Mouse (Mus musculus) MEL (cell line): ENCODE results near the gene Anln. TPM values are rescaled to one million over a fixed set of nuclear protein-coding genes. Genes with fewer than 3 reads are reported as not detected.

Experiments used
- DNase-seq: peaks from one replicate; pipeline ENCODE4 v3.0.0; 2011; ENCODE audit warnings: low read depth, low spot score
- H3K27ac ChIP-seq: 2 replicates; pipeline ENCODE4 v1.5.1; 2012; ENCODE audit warnings: low read depth, mild to moderate bottlenecking, control low read depth, low read length, moderate library complexity; ENCODE audit not compliant: control insufficient read depth
- H3K27me3 ChIP-seq, 2 experiments: fragments of 150-350 bp in 1 of 2; sonication (generic) in 1 of 2; 2 replicates each; pipeline ENCODE4 v1.6.1; 2012; ENCODE audit warnings: low read length in 2 of 2, mild to moderate bottlenecking in 2 of 2, improper control_type of control experiment in 1 of 2, moderate library complexity in 1 of 2; ENCODE audit not compliant: insufficient read depth in 2 of 2, control insufficient read depth in 1 of 2
- H3K36me3 ChIP-seq, 2 experiments: 2 replicates each; pipeline ENCODE4 v1.6.1; 2012 to 2014; ENCODE audit warnings: low read length in 2 of 2, improper control_type of control experiment in 1 of 2, inconsistent platforms in 1 of 2, mild to moderate bottlenecking in 1 of 2; ENCODE audit not compliant: insufficient read depth in 2 of 2, control insufficient read depth in 1 of 2
- H3K4me1 ChIP-seq, 2 experiments: fragments of 150-350 bp in 1 of 2; sonication (generic) in 1 of 2; 2 replicates each; pipeline ENCODE4 v1.6.1; 2012; ENCODE audit warnings: low read length in 2 of 2, improper control_type of control experiment in 1 of 2, mild to moderate bottlenecking in 1 of 2; ENCODE audit not compliant: insufficient read depth in 2 of 2, control insufficient read depth in 1 of 2
- H3K4me3 ChIP-seq, 2 experiments: fragments of 150-350 bp in 1 of 2; sonication (generic) in 1 of 2; 2 replicates each; pipeline ENCODE4 v1.5.1; 2012; ENCODE audit warnings: low read depth in 2 of 2, low read length in 2 of 2, mild to moderate bottlenecking in 2 of 2, moderate library complexity in 2 of 2, control low read depth in 1 of 2, improper control_type of control experiment in 1 of 2; ENCODE audit not compliant: control insufficient read depth in 1 of 2, insufficient read depth in 1 of 2
- H3K79me2 ChIP-seq: 2 replicates; pipeline ENCODE4 v1.6.1; 2012; ENCODE audit warnings: mild to moderate bottlenecking, low read length, moderate library complexity; ENCODE audit not compliant: control insufficient read depth, poor library complexity, insufficient read depth
- H3K9ac ChIP-seq: 2 replicates; pipeline ENCODE4 v1.6.1; 2012; ENCODE audit warnings: low read depth, mild to moderate bottlenecking, control low read depth, low read length, moderate library complexity; ENCODE audit not compliant: control insufficient read depth, poor library complexity, severe bottlenecking
- H3K9me3 ChIP-seq: fragments of 150-350 bp; sonication (generic); replicated peaks from 2 replicates; pipeline ENCODE4 v1.6.1; 2012; ENCODE audit warnings: mild to moderate bottlenecking, low read length, improper control_type of control experiment, moderate library complexity; ENCODE audit not compliant: insufficient read depth
- BHLHE40 ChIP-seq: IDR thresholded peaks from 2 replicates; pipeline ENCODE4 v1.6.1; 2012; ENCODE audit warnings: low read depth, mild to moderate bottlenecking, inconsistent platforms, low read length, improper control_type of control experiment, borderline replicate concordance
- CHD1 ChIP-seq: IDR thresholded peaks from 2 replicates; pipeline ENCODE4 v1.6.1; 2012; ENCODE audit warnings: low read depth, mild to moderate bottlenecking, inconsistent platforms, low read length, improper control_type of control experiment
- CTCF ChIP-seq, 3 experiments: IDR thresholded peaks in 2 of 3; conservative IDR thresholded peaks in 1 of 3; 2 replicates each; pipeline ENCODE4 v1.5.1; 2011 to 2012; ENCODE audit warnings: low read length in 3 of 3, low read depth in 2 of 3, mild to moderate bottlenecking in 2 of 3, improper control_type of control experiment in 1 of 3, inconsistent platforms in 1 of 3, mixed read lengths in 1 of 3, moderate library complexity in 1 of 3; ENCODE audit not compliant: control insufficient read depth in 1 of 3, insufficient read depth in 1 of 3, poor library complexity in 1 of 3, severe bottlenecking in 1 of 3
- E2F4 ChIP-seq: IDR thresholded peaks from 2 replicates; pipeline ENCODE4 v1.6.1; 2011; ENCODE audit warnings: low read depth, low read length, improper control_type of control experiment, borderline replicate concordance
- ELF1 ChIP-seq: IDR thresholded peaks from 2 replicates; pipeline ENCODE4 v1.6.1; 2014; ENCODE audit warnings: low read depth, mild to moderate bottlenecking, inconsistent platforms, low read length, improper control_type of control experiment, moderate library complexity
- EP300 ChIP-seq, 2 experiments: IDR thresholded peaks; 2 replicates each; pipeline ENCODE4 v1.6.1; 2011; ENCODE audit warnings: improper control_type of control experiment in 2 of 2, low read length in 2 of 2, low read depth in 1 of 2, mild to moderate bottlenecking in 1 of 2
- ETS1 ChIP-seq: IDR thresholded peaks from 2 replicates; pipeline ENCODE4 v1.6.1; 2012; ENCODE audit warnings: low read depth, mild to moderate bottlenecking, inconsistent platforms, low read length, improper control_type of control experiment, moderate library complexity
- GABPA ChIP-seq: IDR thresholded peaks from 2 replicates; pipeline ENCODE4 v1.6.1; 2012; ENCODE audit warnings: low read depth, mild to moderate bottlenecking, inconsistent platforms, low read length, improper control_type of control experiment, moderate library complexity
- GATA1 ChIP-seq: IDR thresholded peaks from 2 replicates; pipeline ENCODE4 v1.6.1; 2011; ENCODE audit warnings: low read depth, low read length, improper control_type of control experiment
- HCFC1 ChIP-seq: IDR thresholded peaks from 2 replicates; pipeline ENCODE4 v1.6.1; 2012; ENCODE audit warnings: low read depth, mild to moderate bottlenecking, inconsistent platforms, low read length, improper control_type of control experiment, moderate library complexity
- JUND ChIP-seq: IDR thresholded peaks from 2 replicates; pipeline ENCODE4 v1.6.1; 2011; ENCODE audit warnings: low read depth, mild to moderate bottlenecking, improper control_type of control experiment, low read length
- KAT2A ChIP-seq: conservative IDR thresholded peaks from 2 replicates; pipeline ENCODE4 v1.6.1; 2012; ENCODE audit warnings: low read depth, low read length, improper control_type of control experiment, inconsistent platforms
- MAFK ChIP-seq: IDR thresholded peaks from 2 replicates; pipeline ENCODE4 v1.6.1; 2011; ENCODE audit warnings: low read depth, mild to moderate bottlenecking, low read length, improper control_type of control experiment, borderline replicate concordance
- MAX ChIP-seq: IDR thresholded peaks from 2 replicates; pipeline ENCODE4 v1.6.1; 2011; ENCODE audit warnings: low read length, improper control_type of control experiment
- MXI1 ChIP-seq: IDR thresholded peaks from 2 replicates; pipeline ENCODE4 v1.6.1; 2011; ENCODE audit warnings: mild to moderate bottlenecking, low read depth, low read length, improper control_type of control experiment
- MYB ChIP-seq: IDR thresholded peaks from 2 replicates; pipeline ENCODE4 v1.6.1; 2011; ENCODE audit warnings: mild to moderate bottlenecking, low read depth, low read length, improper control_type of control experiment
- MYC ChIP-seq: IDR thresholded peaks from 2 replicates; pipeline ENCODE4 v1.6.1; 2011; ENCODE audit warnings: low read depth, mild to moderate bottlenecking, low read length, improper control_type of control experiment, moderate library complexity
- POLR2A ChIP-seq, 2 experiments: IDR thresholded peaks; 2 replicates each; pipeline ENCODE4 v1.6.1; 2011 to 2012; ENCODE audit warnings: low read length in 2 of 2, mild to moderate bottlenecking in 2 of 2, control low read depth in 1 of 2, improper control_type of control experiment in 1 of 2, low read depth in 1 of 2, moderate library complexity in 1 of 2; ENCODE audit not compliant: control insufficient read depth in 1 of 2, insufficient read depth in 1 of 2, poor library complexity in 1 of 2
- POLR2AphosphoS2 ChIP-seq: IDR thresholded peaks from 2 replicates; pipeline ENCODE4 v1.6.1; 2011; ENCODE audit warnings: low read length, improper control_type of control experiment
- POLR2AphosphoS5 ChIP-seq: IDR thresholded peaks from 2 replicates; pipeline ENCODE4 v1.6.1; 2012; ENCODE audit warnings: low read depth, borderline replicate concordance, mild to moderate bottlenecking, inconsistent platforms, low read length, moderate library complexity, mixed read lengths
- RAD21 ChIP-seq: IDR thresholded peaks from 2 replicates; pipeline ENCODE4 v1.6.1; 2011; ENCODE audit warnings: mild to moderate bottlenecking, low read depth, low read length, improper control_type of control experiment
- RCOR1 ChIP-seq: IDR thresholded peaks from 2 replicates; pipeline ENCODE4 v1.6.1; 2012; ENCODE audit warnings: low read depth, mild to moderate bottlenecking, inconsistent platforms, low read length, improper control_type of control experiment
- SIN3A ChIP-seq: IDR thresholded peaks from 2 replicates; pipeline ENCODE4 v1.6.1; 2012; ENCODE audit warnings: low read length, improper control_type of control experiment, inconsistent platforms
- SMC3 ChIP-seq: IDR thresholded peaks from 2 replicates; pipeline ENCODE4 v1.6.1; 2011; ENCODE audit warnings: low read depth, low read length, improper control_type of control experiment
- TAL1 ChIP-seq: IDR thresholded peaks from 2 replicates; pipeline ENCODE4 v1.6.1; 2012; ENCODE audit warnings: mild to moderate bottlenecking, inconsistent platforms, low read length, moderate library complexity, mixed read lengths
- TBP ChIP-seq: IDR thresholded peaks from 2 replicates; pipeline ENCODE4 v1.8.0; 2011; ENCODE audit warnings: low read depth, low read length, improper control_type of control experiment
- TCF12 ChIP-seq: IDR thresholded peaks from 2 replicates; pipeline ENCODE4 v1.6.1; 2014; ENCODE audit warnings: low read depth, mild to moderate bottlenecking, inconsistent platforms, low read length, improper control_type of control experiment, moderate library complexity
- USF1 ChIP-seq: IDR thresholded peaks from 2 replicates; pipeline ENCODE4 v1.6.1; 2014; ENCODE audit warnings: low read depth, mild to moderate bottlenecking, inconsistent platforms, low read length, improper control_type of control experiment, moderate library complexity
- USF2 ChIP-seq, 2 experiments: IDR thresholded peaks; 2 replicates each; pipeline ENCODE4 v1.6.1; 2011 to 2012; ENCODE audit warnings: improper control_type of control experiment in 2 of 2, low read length in 2 of 2, borderline replicate concordance in 1 of 2, inconsistent platforms in 1 of 2, low read depth in 1 of 2, mild to moderate bottlenecking in 1 of 2; ENCODE audit not compliant: insufficient read depth in 1 of 2
- ZC3H11A ChIP-seq: IDR thresholded peaks from 2 replicates; pipeline ENCODE4 v1.6.1; 2012; ENCODE audit warnings: low read depth, mild to moderate bottlenecking, inconsistent platforms, low read length, improper control_type of control experiment
- ZKSCAN1 ChIP-seq: IDR thresholded peaks from 2 replicates; pipeline ENCODE4 v1.6.1; 2012; ENCODE audit warnings: low read depth, mild to moderate bottlenecking, inconsistent platforms, low read length, improper control_type of control experiment, moderate library complexity
- ZMIZ1 ChIP-seq: IDR thresholded peaks from 2 replicates; pipeline ENCODE4 v1.6.1; 2012; ENCODE audit warnings: low read depth, mild to moderate bottlenecking, inconsistent platforms, low read length, improper control_type of control experiment, moderate library complexity
- ZNF384 ChIP-seq: IDR thresholded peaks from 2 replicates; pipeline ENCODE4 v1.6.1; 2012; ENCODE audit warnings: low read depth, mild to moderate bottlenecking, inconsistent platforms, low read length, improper control_type of control experiment
- polyA plus RNA-seq, 2 experiments: library from polyadenylated mRNA; stranded (reverse) in 1 of 2; unstranded in 1 of 2; fragments of >175 nt in 1 of 2; fragments of >200 nt in 1 of 2; gene quantifications; 2 replicates each; pipeline versions ENCODE4 v1.2.1 to v1.2.4; 2012; ENCODE audit warnings: low replicate concordance in 2 of 2, low read depth in 1 of 2; ENCODE audit not compliant: insufficient read length in 2 of 2, insufficient read depth in 1 of 2, missing spikeins in 1 of 2
- total RNA-seq: library from RNA; depleted of rRNA; stranded (reverse); fragments of 300-350 nt; gene quantifications from 2 replicates; pipeline ENCODE4 v1.2.3, GENCODE M21; 2012

The Anln gene
- total and polyA plus RNA-seq, 3 experiments, result 93.3 to 114 (median 93.3) TPM

GRCm38 (mm10) chr9:22428028-22428665 is 39.2 kb upstream of the Anln start (continued):
- TF ChIP-seq ZKSCAN1 (peak; percentile 48; the same call in 1 of the 2 replicates), MAX (no peak; the same call in 1 of the 2 replicates), SMC3 (no peak), E2F4 (no peak), ZNF384 (no peak), POLR2AphosphoS5 (no peak), TAL1 (no peak), KAT2A (no peak; the same call in 1 of the 2 replicates), CTCF (IDR thresholded peaks at IDR 0.05 in 2 of 3, conservative IDR thresholded peaks at IDR 0.05 in 1 of 3; ENCODE audit: control insufficient read depth in 1 of 3, insufficient read depth in 1 of 3, low read depth in 2 of 3, low read length in 3 of 3, poor library complexity in 1 of 3, severe bottlenecking in 1 of 3) (no peak), GABPA (no peak)

DNA sequence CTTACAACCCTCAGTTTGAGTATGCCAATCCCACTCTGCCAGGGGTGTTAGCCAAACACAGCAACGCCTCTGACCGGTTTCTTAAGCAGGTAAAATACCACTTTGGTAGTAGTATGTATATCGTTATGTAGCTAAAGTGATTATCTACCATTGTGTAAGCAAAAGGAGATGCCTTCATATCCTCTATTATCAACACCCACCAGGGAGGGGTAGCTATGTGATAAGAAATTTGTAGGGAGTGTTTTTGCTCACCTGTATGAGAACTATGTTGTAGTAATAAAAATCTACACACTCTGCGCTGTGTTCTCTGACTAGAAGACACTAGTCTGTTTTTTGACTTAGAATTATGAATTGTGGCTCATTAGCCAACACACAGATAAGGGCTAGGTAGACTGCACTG is 35.7 kb upstream of the Anln start:
- no peak overlapping the region for H3K4me3 ChIP-seq
- H3K36me3 ChIP-seq, result peaks cover 0 to 27% of the 10 kb centered on the region in 2 experiments; a peak in 2 of 4 replicates
- no peaks in the 10 kb centered on the region for H3K9me3 ChIP-seq
- H3K79me2 ChIP-seq, result no peaks in the 10 kb centered on the region
- H3K9ac ChIP-seq, result no peak overlapping the region
- H3K27me3 ChIP-seq, result no peaks in the 10 kb centered on the region
- no peak for DNase-seq
- peaks cover 29 to 32% of the 10 kb centered on the region in 2 experiments for H3K4me1 ChIP-seq
- no peak overlapping the region for H3K27ac ChIP-seq
- TF ChIP-seq TBP (no peak), ETS1 (no peak), TAL1 (no peak), POLR2AphosphoS2 (no peak), ZNF384 (no peak), POLR2A (IDR thresholded peaks at IDR 0.05; ENCODE audit: control insufficient read depth in 1 of 2, insufficient read depth in 1 of 2, low read depth in 1 of 2, low read length in 2 of 2, poor library complexity in 1 of 2) (no peak), USF2 (IDR thresholded peaks at IDR 0.05; ENCODE audit: borderline replicate concordance in 1 of 2, insufficient read depth in 1 of 2, low read depth in 1 of 2, low read length in 2 of 2) (no peak), MAX (no peak), RCOR1 (no peak), HCFC1 (0 out of 2 replicates have a peak, but pooled peaks have one; percentile 14), MXI1 (no peak), MAFK (no peak), ZKSCAN1 (no peak), KAT2A (peak; percentile 35; the same call in 1 of the 2 replicates), BHLHE40 (no peak), EP300 (IDR thresholded peaks at IDR 0.05; ENCODE audit: low read depth in 1 of 2, low read length in 2 of 2) (peak; percentile 47 to 67; a peak in 2 of 4 replicates), SMC3 (no peak), USF1 (no peak), MYB (0 out of 2 replicates have a peak, but pooled peaks have one; percentile 7), ZC3H11A (no peak), E2F4 (no peak), POLR2AphosphoS5 (no peak), ZMIZ1 (0 out of 2 replicates have a peak, but pooled peaks have one; percentile 32), GATA1 (peak; percentile 70), GABPA (no peak), CHD1 (no peak), ELF1 (no peak), TCF12 (peak; percentile 37; the same call in 1 of the 2 replicates), RAD21 (no peak; the same call in 1 of the 2 replicates), MYC (no peak), JUND (no peak), SIN3A (no peak)
